Mouse (Mus musculus): Measurements from ENCODE around the gene Chd3. TPM values are rescaled to one million over a fixed set of nuclear protein-coding genes. Genes with fewer than 3 reads are reported as not detected.

Gene Chd3
- 68.0 and 73.2 TPM in 2 replicates for polyA plus RNA-seq (2015; fragmentation: Nextera tagmentation; extraction: Ambion mirVana)

DNA sequence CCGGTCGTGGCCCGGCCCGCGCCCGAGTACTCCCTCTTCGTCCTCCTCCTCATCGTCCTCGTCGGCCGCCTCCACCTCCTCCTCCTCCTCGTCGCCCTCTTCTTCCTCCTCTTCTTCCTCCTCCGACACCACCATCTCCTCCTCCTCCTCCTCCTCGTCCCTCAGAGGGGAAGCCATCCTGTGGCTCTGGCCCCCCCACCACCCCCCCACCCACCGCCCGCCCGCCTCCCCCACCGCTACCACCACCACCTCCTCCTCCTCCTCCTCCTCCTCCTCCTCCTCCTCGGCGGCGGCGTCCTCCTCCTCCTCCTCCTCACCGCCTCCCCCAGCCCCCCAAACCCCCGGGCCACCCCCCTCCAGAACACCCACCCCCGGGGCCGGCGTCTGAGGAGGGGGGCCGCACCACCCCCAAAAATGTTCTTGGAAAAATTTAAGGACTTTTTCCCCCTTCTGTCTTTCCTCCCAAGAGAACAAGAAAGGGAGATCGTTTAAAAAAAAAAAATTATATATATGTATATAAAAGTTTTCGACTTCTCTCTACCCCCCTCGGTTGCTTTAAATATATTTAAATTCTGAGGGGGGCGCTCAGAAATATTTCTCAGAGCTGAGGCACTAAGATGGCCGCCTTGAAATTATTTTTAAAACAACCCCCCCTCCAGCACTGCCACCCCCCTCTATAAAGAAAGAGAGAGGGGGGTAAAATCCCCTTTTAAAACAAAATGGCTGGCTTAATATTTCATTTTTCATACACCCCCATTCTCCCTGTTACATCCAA lies at the start of gene Chd3:
Chd3 (minus strand) TSS at position 192 of the 775 bp plus-strand sequence.
- Histone ChIP-seq H3K36me3 (ENCODE audit: control insufficient read depth, insufficient read depth, low read length) (no peaks in the 10 kb centered on the region), H3K9ac (ENCODE audit: low read depth, low read length) (peak within 1 kb of the TSS; percentile 100), H3K27ac (ENCODE audit: low read depth, low read length) (peak within 1 kb of the TSS; percentile 100), H3K27me3 (replicated peaks; ENCODE audit: control insufficient read depth, insufficient read depth, low read length) (no peaks in the 10 kb centered on the region), H3K9me3 (ENCODE audit: control insufficient read depth, low read length) (no peaks in the 10 kb centered on the region), H3K4me3 (ENCODE audit: low read length) (peak within 1 kb of the TSS; percentile 91), H3K4me1 (ENCODE audit: control insufficient read depth, insufficient read depth, low read depth, low read length) (peaks cover 46% of the 10 kb centered on the region), H3K4me2 (ENCODE audit: low read length) (peak within 1 kb of the TSS; percentile 91)
- no peak for ATAC-seq
- whole genome bisulfite sequencing = 2% methylated on average over 19 of the region's 34 CpGs

DNA sequence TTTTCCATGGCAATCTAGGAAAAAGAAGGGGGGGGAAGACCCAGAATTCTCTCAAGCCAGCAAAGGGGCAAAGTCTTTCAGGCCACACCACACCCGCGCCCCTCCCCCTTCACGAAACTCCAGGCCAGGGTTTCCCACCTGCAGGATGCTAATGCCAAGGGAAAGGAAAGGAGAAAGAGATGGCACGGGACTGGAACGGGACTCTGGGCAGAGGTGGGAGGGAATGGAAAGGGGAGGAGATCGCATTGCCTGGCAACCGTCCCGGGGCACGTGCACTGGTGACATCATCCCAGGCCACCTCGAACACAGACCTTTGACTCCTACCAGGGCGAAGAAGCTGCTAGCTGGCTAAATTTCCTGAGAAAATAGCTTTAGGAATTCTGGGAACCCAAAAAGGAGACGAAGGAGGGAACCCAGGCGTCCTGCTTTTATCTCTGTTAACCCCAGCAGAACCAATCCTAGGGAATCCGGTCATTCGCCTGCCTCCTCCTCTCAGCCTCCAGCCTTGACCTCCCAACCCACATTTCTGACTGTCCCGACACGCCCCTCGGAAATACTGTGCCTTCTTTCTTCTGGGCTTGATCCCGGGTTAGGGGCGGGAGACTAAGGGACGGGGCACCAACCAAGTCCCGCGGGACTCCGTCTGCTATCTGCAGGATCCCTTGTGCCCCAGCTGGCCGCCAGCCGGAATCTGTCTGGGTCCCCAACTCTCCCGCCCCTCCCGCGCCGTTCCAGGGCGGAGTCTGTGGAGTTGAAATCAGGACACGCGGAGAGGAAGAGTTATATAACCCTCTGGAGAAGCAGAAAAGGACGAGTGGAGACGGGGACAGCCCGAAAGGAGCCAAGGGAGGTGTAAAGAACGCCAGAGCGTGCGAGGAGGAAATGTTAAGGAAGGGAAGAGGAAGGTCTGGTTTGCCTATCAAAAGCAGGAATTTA lies 48.5 kb upstream of the Chd3 start:
- no peaks in the 10 kb centered on the region for H3K9me3 ChIP-seq (ENCODE audit: control insufficient read depth, low read length)
- peaks cover 54% of the 10 kb centered on the region for H3K4me1 ChIP-seq (ENCODE audit: control insufficient read depth, insufficient read depth, low read depth, low read length)
- peak overlapping the region; percentile 64 for H3K9ac ChIP-seq (ENCODE audit: low read depth, low read length)
- no peaks in the 10 kb centered on the region; the same call in 1 of the 2 replicates for H3K36me3 ChIP-seq (ENCODE audit: control insufficient read depth, insufficient read depth, low read length)
- H3K27ac ChIP-seq (ENCODE audit: low read depth, low read length) = peak overlapping the region; percentile 98
- peaks cover 10% of the 10 kb centered on the region; the same call in 1 of the 2 replicates for H3K27me3 ChIP-seq (replicated peaks; ENCODE audit: control insufficient read depth, insufficient read depth, low read length)
- ATAC-seq = peak; percentile 22
- H3K4me3 ChIP-seq (ENCODE audit: low read length) = peak overlapping the region; percentile 76
- peak overlapping the region; percentile 67 for H3K4me2 ChIP-seq (ENCODE audit: low read length)
- WGBS = under 1% methylated on average over 39 of the region's 39 CpGs

GRCm38 (mm10) chr11:69416921-69417448 lies 47.8 kb upstream of the Chd3 start:
- Histone ChIP-seq H3K9ac (ENCODE audit: low read depth, low read length) (peak overlapping the region; percentile 83), H3K4me2 (ENCODE audit: low read length) (peak overlapping the region; percentile 67), H3K4me3 (ENCODE audit: low read length) (peak overlapping the region; percentile 76), H3K9me3 (ENCODE audit: control insufficient read depth, low read length) (no peaks in the 10 kb centered on the region), H3K27ac (ENCODE audit: low read depth, low read length) (peak overlapping the region; percentile 98), H3K4me1 (ENCODE audit: control insufficient read depth, insufficient read depth, low read depth, low read length) (peaks cover 61% of the 10 kb centered on the region), H3K36me3 (ENCODE audit: control insufficient read depth, insufficient read depth, low read length) (no peaks in the 10 kb centered on the region; the same call in 1 of the 2 replicates), H3K27me3 (replicated peaks; ENCODE audit: control insufficient read depth, insufficient read depth, low read length) (peaks cover 6% of the 10 kb centered on the region; the same call in 1 of the 2 replicates)
- ATAC-seq = no peak
- WGBS = 7% methylated on average over 8 of the region's 8 CpGs

GRCm38 (mm10) chr11:69416509-69416908 lies 47.3 kb upstream of the Chd3 start:
- Histone ChIP-seq H3K36me3 (ENCODE audit: control insufficient read depth, insufficient read depth, low read length) (no peaks in the 10 kb centered on the region; the same call in 1 of the 2 replicates), H3K4me3 (ENCODE audit: low read length) (peak overlapping the region; percentile 76), H3K9ac (ENCODE audit: low read depth, low read length) (peak overlapping the region; percentile 83), H3K4me2 (ENCODE audit: low read length) (peak overlapping the region; percentile 67), H3K9me3 (ENCODE audit: control insufficient read depth, low read length) (no peaks in the 10 kb centered on the region), H3K27me3 (replicated peaks; ENCODE audit: control insufficient read depth, insufficient read depth, low read length) (peaks cover 5% of the 10 kb centered on the region; the same call in 1 of the 2 replicates), H3K4me1 (ENCODE audit: control insufficient read depth, insufficient read depth, low read depth, low read length) (peaks cover 65% of the 10 kb centered on the region), H3K27ac (ENCODE audit: low read depth, low read length) (peak overlapping the region; percentile 98)
- 2% methylated on average over 4 of the region's 4 CpGs for WGBS
- ATAC-seq = no peak

- no peak for ATAC-seq
- Histone ChIP-seq H3K27ac (ENCODE audit: low read depth, low read length) (peak overlapping the region; percentile 98), H3K4me1 (ENCODE audit: control insufficient read depth, insufficient read depth, low read depth, low read length) (peaks cover 63% of the 10 kb centered on the region), H3K9me3 (ENCODE audit: control insufficient read depth, low read length) (no peaks in the 10 kb centered on the region), H3K9ac (ENCODE audit: low read depth, low read length) (peak overlapping the region; percentile 83), H3K4me2 (ENCODE audit: low read length) (peak overlapping the region; percentile 67), H3K27me3 (replicated peaks; ENCODE audit: control insufficient read depth, insufficient read depth, low read length) (no peaks in the 10 kb centered on the region), H3K36me3 (ENCODE audit: control insufficient read depth, insufficient read depth, low read length) (no peaks in the 10 kb centered on the region; the same call in 1 of the 2 replicates), H3K4me3 (ENCODE audit: low read length) (peak overlapping the region; percentile 76)
- WGBS = under 1% methylated on average over 15 of the region's 25 CpGs
These were observed 46.7 kb upstream of the Chd3 start for GRCm38 (mm10) chr11:69415668-69416451.

- Histone ChIP-seq H3K9me3 (ENCODE audit: control insufficient read depth, low read length) (no peaks in the 10 kb centered on the region), H3K27ac (ENCODE audit: low read depth, low read length) (peak overlapping the region; percentile 98), H3K9ac (ENCODE audit: low read depth, low read length) (peak overlapping the region; percentile 83), H3K36me3 (ENCODE audit: control insufficient read depth, insufficient read depth, low read length) (no peaks in the 10 kb centered on the region; the same call in 1 of the 2 replicates), H3K4me3 (ENCODE audit: low read length) (peak overlapping the region; percentile 76), H3K4me2 (ENCODE audit: low read length) (peak overlapping the region; percentile 67), H3K27me3 (replicated peaks; ENCODE audit: control insufficient read depth, insufficient read depth, low read length) (no peaks in the 10 kb centered on the region), H3K4me1 (ENCODE audit: control insufficient read depth, insufficient read depth, low read depth, low read length) (peaks cover 59% of the 10 kb centered on the region)
- peak; percentile 27 for ATAC-seq
- 0% methylated on average over 3 of the region's 3 CpGs for WGBS
These were observed 46.1 kb upstream of the Chd3 start for GRCm38 (mm10) chr11:69415327-69415667.

- Histone ChIP-seq H3K9me3 (ENCODE audit: control insufficient read depth, low read length) (no peaks in the 10 kb centered on the region), H3K9ac (ENCODE audit: low read depth, low read length) (peak overlapping the region; percentile 83), H3K27ac (ENCODE audit: low read depth, low read length) (peak overlapping the region; percentile 98), H3K36me3 (ENCODE audit: control insufficient read depth, insufficient read depth, low read length) (no peaks in the 10 kb centered on the region; the same call in 1 of the 2 replicates), H3K4me1 (ENCODE audit: control insufficient read depth, insufficient read depth, low read depth, low read length) (peaks cover 53% of the 10 kb centered on the region), H3K4me2 (ENCODE audit: low read length) (peak overlapping the region; percentile 67), H3K27me3 (replicated peaks; ENCODE audit: control insufficient read depth, insufficient read depth, low read length) (no peaks in the 10 kb centered on the region), H3K4me3 (ENCODE audit: low read length) (peak overlapping the region; percentile 76)
- 13% methylated on average over 4 of the region's 4 CpGs for WGBS
- ATAC-seq = no peak
These were observed 45.5 kb upstream of the Chd3 start for GRCm38 (mm10) chr11:69414421-69415326.

All from hindbrain, embryonic 16.5 days (tissue).